Mouse (Mus musculus) forebrain, embryonic 16.5 days (tissue): Measurements from ENCODE around the gene Pax3. TPM values are rescaled to one million over a fixed set of nuclear protein-coding genes. Genes with fewer than 3 reads are reported as not detected.

Source experiments
- ATAC-seq: fragments of 200-750 bp; cut with Nextera tagmentation; 2 replicates; pipeline ENCODE4 v1.8.0; 2017; ENCODE audit warnings: mild to moderate bottlenecking, moderate library complexity
- H3K27ac ChIP-seq: fragments of 300-500 bp; sonication (generic); 2 replicates; pipeline ENCODE4 v1.5.1; 2014; ENCODE audit warnings: low read length, control low read depth
- H3K27me3 ChIP-seq: fragments of 300-500 bp; sonication (generic); replicated peaks from 2 replicates; pipeline ENCODE4 v1.6.1; 2014; ENCODE audit warnings: low read length; ENCODE audit not compliant: control insufficient read depth, insufficient read depth
- H3K36me3 ChIP-seq: fragments of 300-500 bp; sonication (generic); 2 replicates; pipeline ENCODE4 v1.6.1; 2014; ENCODE audit not compliant: control insufficient read depth, insufficient read depth
- H3K4me1 ChIP-seq: fragments of 300-500 bp; sonication (generic); replicated peaks from 2 replicates; pipeline ENCODE4 v1.6.1; 2014; ENCODE audit warnings: low read length; ENCODE audit not compliant: control insufficient read depth, insufficient read depth
- H3K4me2 ChIP-seq: fragments of 300-500 bp; sonication (generic); 2 replicates; pipeline ENCODE4 v1.6.1; 2014; ENCODE audit warnings: mild to moderate bottlenecking, low read length, control low read depth
- H3K4me3 ChIP-seq: fragments of 300-500 bp; sonication (generic); replicated peaks from 2 replicates; pipeline ENCODE4 v1.5.1; 2014; ENCODE audit warnings: mild to moderate bottlenecking, low read length, control low read depth
- H3K9ac ChIP-seq: fragments of 300-500 bp; sonication (generic); replicated peaks from 2 replicates; pipeline ENCODE4 v1.6.1; 2014; ENCODE audit warnings: low read depth, low read length, control low read depth
- H3K9me3 ChIP-seq: fragments of 300-500 bp; sonication (generic); 2 replicates; pipeline ENCODE4 v1.6.1; 2016; ENCODE audit warnings: low read length; ENCODE audit not compliant: control insufficient read depth
- WGBS: fragments of 180-500 bp; shearing (Covaris S2); extraction: QIAGEN DNeasy Blood & Tissue Kit; methylation state at CpG from one replicate; pipeline ENCODE4 v1.1.7; 2014; 5-methylcytosine and 5-hydroxymethylcytosine counted together
- polyA plus RNA-seq: library from polyadenylated mRNA; unstranded; fragments of >200 nt; fragmentation: Nextera tagmentation; extraction: Ambion mirVana; gene quantifications from 2 replicates; pipeline ENCODE4 v1.2.1, GENCODE M21; 2015

Gene Pax3
- polyA plus RNA-seq, 1 experiment from 2014 or later, result not detected

DNA sequence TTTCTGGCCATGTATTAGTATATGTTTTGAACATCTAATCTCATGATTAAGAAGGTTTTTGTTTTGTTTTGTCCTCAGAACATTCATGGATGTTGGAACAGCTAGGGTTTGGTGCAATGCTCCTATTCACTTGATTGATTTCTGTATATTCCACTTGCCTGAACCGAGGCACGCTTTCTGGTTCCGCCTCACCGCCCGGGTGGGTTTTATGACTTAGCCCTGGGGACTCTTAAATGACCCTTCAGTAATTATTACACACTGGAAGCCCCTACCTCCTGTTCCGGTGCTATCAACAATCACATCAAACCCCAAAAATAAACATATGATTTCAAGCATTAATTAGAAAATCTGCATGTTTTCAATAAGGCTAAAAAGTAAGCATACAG, 9.2 kb downstream of the Pax3 start:
- no peaks in the 10 kb centered on the region for H3K9me3 ChIP-seq
- peaks cover 15% of the 10 kb centered on the region for H3K4me1 ChIP-seq
- H3K4me2 ChIP-seq, result no peak overlapping the region
- ATAC-seq, result no peak
- H3K36me3 ChIP-seq, result no peaks in the 10 kb centered on the region
- H3K27me3 ChIP-seq, result peaks cover 90% of the 10 kb centered on the region
- H3K27ac ChIP-seq, result no peak overlapping the region
- H3K9ac ChIP-seq, result no peak overlapping the region
- WGBS, result 3% methylated on average over 6 of the region's 6 CpGs
- H3K4me3 ChIP-seq, result no peak overlapping the region

DNA sequence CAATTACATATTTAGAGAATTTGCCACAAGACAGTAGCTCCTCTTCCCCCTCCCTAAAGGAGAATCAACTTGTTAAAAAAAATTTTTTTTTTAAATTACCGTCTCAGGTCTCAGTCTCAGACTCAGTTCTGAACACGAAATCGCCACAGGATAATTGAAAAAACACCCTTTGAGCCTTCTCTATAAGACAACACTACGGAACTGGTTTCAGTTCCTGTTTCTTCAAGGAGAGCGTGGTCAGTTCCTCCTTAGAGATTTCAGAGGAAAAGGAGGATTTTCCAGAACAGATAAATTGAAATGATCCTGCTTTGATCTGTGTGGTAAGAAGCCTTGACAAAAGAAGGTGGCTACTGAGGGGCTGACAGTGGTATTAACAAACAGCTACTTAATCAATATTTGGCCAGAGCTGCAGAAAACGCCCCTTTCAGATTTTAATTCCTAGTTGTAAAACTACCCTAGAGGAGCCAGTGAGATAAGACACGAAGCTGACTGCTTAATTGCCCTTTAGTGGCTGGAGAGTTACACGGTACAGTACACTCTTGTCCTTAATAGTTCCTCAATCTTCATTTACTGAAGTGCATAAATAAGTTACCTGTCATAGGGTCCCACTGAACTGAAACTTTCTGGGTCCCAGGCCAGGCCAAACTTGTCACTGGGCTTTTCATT, 9.7 kb downstream of the Pax3 start:
- no peak for ATAC-seq
- H3K4me3 ChIP-seq, result no peak overlapping the region
- H3K9ac ChIP-seq, result no peak overlapping the region
- peaks cover 88% of the 10 kb centered on the region for H3K27me3 ChIP-seq
- no peaks in the 10 kb centered on the region for H3K9me3 ChIP-seq
- no peak overlapping the region for H3K4me2 ChIP-seq
- 2% methylated on average over 8 of the region's 8 CpGs for WGBS
- no peaks in the 10 kb centered on the region for H3K36me3 ChIP-seq
- H3K4me1 ChIP-seq, result peaks cover 15% of the 10 kb centered on the region
- H3K27ac ChIP-seq, result no peak overlapping the region

DNA sequence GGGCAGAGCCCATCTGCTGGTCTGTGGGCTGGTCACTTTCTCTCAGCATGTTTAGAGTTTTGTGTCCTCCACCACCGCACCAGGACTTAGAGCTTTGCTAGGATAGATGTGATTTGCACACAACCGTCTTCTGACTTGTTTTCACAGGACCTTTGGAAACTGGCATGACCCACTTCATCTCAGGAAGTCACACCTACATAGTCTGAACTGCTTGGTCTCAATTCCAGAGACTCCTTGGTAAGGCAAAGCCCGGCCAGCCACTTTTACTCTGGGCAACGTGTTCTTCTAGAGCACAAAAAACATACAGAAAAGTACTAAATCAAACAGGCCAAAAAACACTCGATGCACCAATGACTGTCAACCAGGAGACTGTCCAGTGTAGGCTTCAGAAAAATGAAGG, 14.0 kb downstream of the Pax3 start:
- Histone ChIP-seq H3K27me3 (peaks cover 85% of the 10 kb centered on the region), H3K27ac (no peak overlapping the region), H3K4me3 (no peak overlapping the region), H3K4me2 (no peak overlapping the region), H3K4me1 (no peaks in the 10 kb centered on the region), H3K9ac (no peak overlapping the region), H3K9me3 (no peaks in the 10 kb centered on the region), H3K36me3 (no peaks in the 10 kb centered on the region)
- ATAC-seq, result no peak
- WGBS, result 52% methylated on average over 5 of the region's 5 CpGs

DNA sequence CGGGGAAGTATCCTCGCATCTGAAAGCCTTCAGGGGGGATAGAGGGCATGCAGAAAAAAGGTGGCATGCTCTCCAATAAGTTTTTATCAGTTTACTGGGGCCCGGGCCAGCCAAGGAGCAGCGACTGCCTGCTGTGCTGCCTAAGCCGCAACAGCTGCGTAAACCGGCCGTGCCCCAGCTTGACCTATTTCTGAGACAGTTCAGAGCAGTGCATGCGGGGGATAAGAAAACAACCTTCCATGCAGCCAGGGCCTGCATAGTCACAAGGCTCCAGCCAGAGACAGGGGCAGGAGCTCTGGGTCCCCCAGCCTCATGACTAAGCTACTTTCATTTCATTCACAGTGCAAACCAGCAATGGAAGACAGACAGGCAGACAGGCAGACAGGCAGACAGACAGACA, 15.1 kb downstream of the Pax3 start:
- no peak overlapping the region for H3K9ac ChIP-seq
- H3K4me1 ChIP-seq, result no peaks in the 10 kb centered on the region
- ATAC-seq, result no peak
- H3K4me3 ChIP-seq, result no peak overlapping the region
- no peak overlapping the region for H3K27ac ChIP-seq
- no peak overlapping the region for H3K4me2 ChIP-seq
- WGBS, result 4% methylated on average over 9 of the region's 9 CpGs
- H3K36me3 ChIP-seq, result no peaks in the 10 kb centered on the region
- peaks cover 84% of the 10 kb centered on the region for H3K27me3 ChIP-seq
- H3K9me3 ChIP-seq, result no peaks in the 10 kb centered on the region

DNA sequence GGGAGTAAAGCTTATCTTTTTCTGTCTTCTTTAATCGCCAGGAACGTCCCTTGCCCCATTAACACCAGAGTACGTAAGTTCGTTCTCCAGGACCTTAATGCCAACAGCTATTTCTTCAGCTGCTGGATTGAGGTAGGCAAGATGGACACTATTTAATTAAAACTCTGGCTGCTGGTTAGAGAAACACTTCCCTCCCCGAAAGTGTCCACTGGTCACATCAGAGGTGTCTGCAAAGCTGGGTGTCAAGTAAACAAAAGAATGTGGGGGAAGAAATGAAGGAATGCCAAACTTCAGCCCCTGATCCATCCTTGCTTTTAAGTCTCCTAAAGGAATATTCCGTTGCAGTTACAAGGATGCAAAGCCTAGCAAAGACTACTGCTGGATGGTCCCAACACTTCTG, 24.6 kb downstream of the Pax3 start:
- H3K9ac ChIP-seq, result no peak overlapping the region
- 5% methylated on average over 6 of the region's 6 CpGs for WGBS
- H3K27me3 ChIP-seq, result peaks cover 78% of the 10 kb centered on the region
- ATAC-seq, result no peak
- H3K4me2 ChIP-seq, result no peak overlapping the region
- H3K27ac ChIP-seq, result no peak overlapping the region
- H3K4me3 ChIP-seq, result no peak overlapping the region
- H3K9me3 ChIP-seq, result no peaks in the 10 kb centered on the region
- no peaks in the 10 kb centered on the region; the same call in 1 of the 2 replicates for H3K4me1 ChIP-seq
- no peaks in the 10 kb centered on the region for H3K36me3 ChIP-seq

DNA sequence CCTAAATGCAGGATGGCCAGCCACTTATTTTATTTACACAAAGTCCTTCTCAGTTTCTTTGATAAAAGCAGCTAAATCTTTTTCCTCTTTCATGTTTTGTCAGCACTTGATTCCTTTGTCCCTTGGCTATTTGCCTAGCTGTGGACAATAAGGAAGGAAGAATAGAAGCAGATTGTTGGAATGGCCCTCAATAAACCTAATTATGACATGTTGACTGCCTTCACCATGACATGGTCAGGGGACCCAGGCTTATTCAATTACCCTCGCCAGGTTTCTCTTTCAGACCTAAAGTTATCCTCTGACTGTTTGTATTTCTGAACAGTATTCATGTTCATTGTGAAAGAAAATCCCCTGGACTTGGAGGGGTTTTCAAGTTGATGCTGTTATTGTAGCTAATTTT, 25.3 kb downstream of the Pax3 start:
- Histone ChIP-seq H3K4me1 (no peaks in the 10 kb centered on the region; the same call in 1 of the 2 replicates), H3K4me3 (no peak overlapping the region), H3K9ac (no peak overlapping the region), H3K4me2 (no peak overlapping the region), H3K36me3 (no peaks in the 10 kb centered on the region), H3K9me3 (no peaks in the 10 kb centered on the region), H3K27me3 (peaks cover 78% of the 10 kb centered on the region), H3K27ac (no peak overlapping the region)
- WGBS, result 0% methylated on average over 1 of the region's 1 CpGs
- no peak for ATAC-seq

DNA sequence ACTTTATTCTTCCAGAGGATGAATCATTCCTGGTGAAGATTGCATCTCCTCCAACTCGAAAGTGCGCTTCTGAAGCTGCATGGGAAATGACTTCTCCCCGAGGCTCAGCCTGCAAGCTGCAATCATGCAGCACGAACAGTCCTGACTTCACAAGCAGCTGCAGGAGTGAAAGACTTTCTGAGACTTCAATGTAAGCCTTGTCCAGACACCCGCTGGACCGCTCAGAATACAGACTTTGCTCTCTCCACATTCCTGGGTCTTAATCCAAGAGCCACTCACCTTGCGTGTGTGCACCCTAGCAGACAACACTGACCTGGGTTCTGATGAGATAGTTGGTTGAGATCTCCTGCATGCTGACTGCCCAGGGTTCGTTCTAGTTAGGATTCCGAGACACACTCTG, 26.2 kb downstream of the Pax3 start:
- WGBS, result 9% methylated on average over 9 of the region's 9 CpGs
- H3K9me3 ChIP-seq, result no peaks in the 10 kb centered on the region
- no peak overlapping the region for H3K9ac ChIP-seq
- H3K4me2 ChIP-seq, result no peak overlapping the region
- H3K4me3 ChIP-seq, result no peak overlapping the region
- no peaks in the 10 kb centered on the region; the same call in 1 of the 2 replicates for H3K4me1 ChIP-seq
- H3K36me3 ChIP-seq, result no peaks in the 10 kb centered on the region
- peaks cover 76% of the 10 kb centered on the region for H3K27me3 ChIP-seq
- no peak overlapping the region for H3K27ac ChIP-seq
- ATAC-seq, result no peak

DNA sequence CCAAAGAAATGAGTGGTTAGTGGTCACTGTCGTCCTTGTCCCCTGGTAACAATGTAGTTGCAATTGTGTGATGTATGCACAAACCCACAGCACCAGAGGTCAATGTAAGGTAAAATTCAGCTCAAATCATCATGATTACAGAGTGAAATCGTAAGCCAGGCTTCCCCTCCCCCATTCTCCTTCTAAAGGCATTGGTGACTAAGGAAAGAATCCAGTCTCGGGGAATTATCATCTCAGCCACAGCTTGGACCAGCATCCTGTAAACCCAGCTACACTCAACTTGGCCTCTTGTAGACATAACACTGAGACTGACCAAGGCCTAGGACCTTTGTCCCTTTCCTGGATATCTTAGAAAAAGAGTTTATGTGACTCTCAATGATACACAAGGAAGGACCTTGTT, 28.1 kb downstream of the Pax3 start:
- Histone ChIP-seq H3K27ac (no peak overlapping the region), H3K9ac (no peak overlapping the region), H3K4me2 (no peak overlapping the region), H3K27me3 (peaks cover 86% of the 10 kb centered on the region), H3K4me3 (no peak overlapping the region), H3K9me3 (no peaks in the 10 kb centered on the region), H3K36me3 (no peaks in the 10 kb centered on the region), H3K4me1 (no peaks in the 10 kb centered on the region; the same call in 1 of the 2 replicates)
- ATAC-seq, result no peak
- WGBS, result 18% methylated on average over 3 of the region's 3 CpGs

DNA sequence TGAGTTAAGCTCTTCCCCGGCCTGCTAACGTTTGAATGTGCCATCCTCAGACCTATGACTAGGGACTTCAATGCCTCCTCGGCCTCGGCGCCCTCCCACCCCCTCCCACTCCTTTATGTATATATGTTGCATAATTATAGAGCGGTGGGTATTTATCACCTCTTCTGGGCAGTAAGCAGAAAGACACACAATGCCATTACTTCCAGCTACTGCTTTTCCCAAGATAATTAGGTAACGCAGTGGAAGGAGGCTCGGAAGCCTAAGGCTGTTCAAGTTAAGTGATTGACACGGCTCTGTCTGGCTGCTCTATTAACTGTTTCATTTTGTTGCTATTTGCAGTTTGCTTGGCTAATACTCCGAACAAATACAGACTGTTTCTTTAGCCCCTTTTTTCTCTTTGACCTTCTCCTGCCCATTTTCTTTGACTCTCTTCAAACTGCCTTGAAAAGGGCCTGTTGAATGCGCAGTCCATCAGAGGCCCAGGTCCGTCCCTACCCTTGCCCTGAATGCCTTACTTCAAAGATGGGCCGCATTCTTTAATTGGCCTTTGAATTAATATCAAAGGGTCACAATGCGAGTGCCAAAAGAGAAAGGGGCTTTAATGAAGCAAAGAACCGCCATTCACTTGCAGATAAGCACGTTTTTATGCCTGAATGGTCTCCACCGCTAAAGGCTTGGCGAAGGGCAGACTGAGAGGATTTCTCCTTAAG, 29.2 kb downstream of the Pax3 start:
- H3K4me3 ChIP-seq, result no peak overlapping the region
- no peak overlapping the region for H3K27ac ChIP-seq
- H3K4me2 ChIP-seq, result no peak overlapping the region
- no peak overlapping the region for H3K9ac ChIP-seq
- H3K4me1 ChIP-seq, result no peaks in the 10 kb centered on the region; the same call in 1 of the 2 replicates
- peaks cover 89% of the 10 kb centered on the region for H3K27me3 ChIP-seq
- ATAC-seq, result peak; percentile 82
- WGBS, result 4% methylated on average over 18 of the region's 18 CpGs
- H3K9me3 ChIP-seq, result no peaks in the 10 kb centered on the region
- H3K36me3 ChIP-seq, result no peaks in the 10 kb centered on the region
